Mouse (Mus musculus) kidney, postnatal 36 days (tissue): ENCODE measurements around the gene Pcdh18.

Experiments
- DNase-seq, 2 experiments: peaks; one replicate each; pipeline ENCODE4 v3.0.0; 2021 to 2022; ENCODE audit warnings: mixed read lengths in 2 of 2

Pcdh18 gene

DNA sequence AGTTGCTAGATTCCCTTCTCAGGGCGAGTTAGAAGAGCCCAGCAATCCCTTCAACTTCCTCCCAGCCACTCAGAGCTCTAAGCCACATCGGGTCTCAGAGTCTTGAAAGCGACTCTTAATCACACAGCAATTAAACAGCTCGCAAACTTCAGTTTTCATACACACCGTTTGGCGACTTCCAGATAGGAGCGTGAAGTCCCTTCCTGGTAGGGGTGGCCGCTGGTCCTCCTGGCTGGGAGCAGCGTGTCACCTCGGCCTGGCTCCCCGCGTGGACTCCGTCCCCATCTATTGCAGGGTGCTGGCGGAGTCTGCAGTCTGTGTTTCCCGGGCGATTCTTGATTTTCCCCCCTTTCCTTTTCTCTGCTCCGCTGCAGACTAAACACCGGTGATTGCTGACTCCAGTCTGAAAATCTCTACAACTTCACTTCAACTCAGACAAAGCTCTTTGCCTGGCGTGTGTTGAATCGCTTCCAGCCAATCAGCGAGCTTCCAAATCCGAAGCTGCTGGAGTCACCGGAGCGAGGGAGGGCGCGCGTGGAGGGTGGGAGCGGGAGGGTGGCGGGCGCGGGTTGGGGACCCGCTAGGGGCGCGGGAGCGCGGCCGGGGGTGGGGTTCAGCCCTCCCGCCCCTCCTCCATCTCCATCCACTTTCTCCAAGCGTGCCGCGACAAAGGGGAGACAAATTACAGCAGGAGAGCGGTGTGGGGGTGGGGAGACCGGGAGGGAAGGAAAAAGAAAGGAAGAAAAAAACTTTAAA is at the start of gene Pcdh18:
TSS of gene Pcdh18 (minus strand) at position 456 of the 756 bp plus-strand sequence.
- peak; percentile 70 to 79 for DNase-seq

DNA sequence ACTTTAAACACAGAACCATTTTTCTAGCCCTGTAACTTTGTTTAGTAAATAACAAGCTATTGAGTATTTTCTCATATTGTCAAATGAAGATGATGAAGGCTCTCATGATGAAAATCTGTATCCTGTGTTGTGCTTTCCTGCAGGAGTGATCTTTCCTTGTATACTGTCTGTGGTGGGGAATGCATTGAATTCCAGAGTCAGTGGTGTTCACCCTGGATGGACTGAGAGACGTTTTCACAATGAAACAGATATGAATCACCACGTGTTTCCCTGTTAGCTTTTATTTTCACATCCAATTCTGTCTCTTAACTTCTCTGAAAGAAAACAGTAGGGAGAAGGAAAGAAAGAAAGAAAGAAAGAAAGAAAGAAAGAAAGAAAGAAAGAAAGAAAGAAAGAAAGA is 49.7 kb upstream of the Pcdh18 start:
- no peak for DNase-seq

DNA sequence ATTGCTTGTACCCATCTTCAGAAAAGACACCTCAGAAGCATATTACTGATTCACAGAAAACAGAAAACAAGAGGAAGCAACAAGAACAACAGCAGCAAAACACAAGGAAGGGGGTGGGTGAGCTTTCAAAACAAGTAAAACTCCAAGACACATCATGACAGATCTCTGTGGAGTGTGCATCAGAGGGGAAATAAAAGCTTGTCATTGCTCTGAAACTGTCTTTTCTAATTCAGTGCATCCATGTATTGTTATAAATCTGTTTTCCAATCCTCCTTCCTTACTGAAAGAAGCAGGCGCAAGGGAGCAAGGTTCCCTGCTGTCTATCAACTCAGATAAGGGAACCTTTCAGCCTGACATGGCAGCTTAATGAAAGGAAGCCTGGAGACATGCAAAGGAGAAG is 48.4 kb upstream of the Pcdh18 start:
- no peak for DNase-seq

DNA sequence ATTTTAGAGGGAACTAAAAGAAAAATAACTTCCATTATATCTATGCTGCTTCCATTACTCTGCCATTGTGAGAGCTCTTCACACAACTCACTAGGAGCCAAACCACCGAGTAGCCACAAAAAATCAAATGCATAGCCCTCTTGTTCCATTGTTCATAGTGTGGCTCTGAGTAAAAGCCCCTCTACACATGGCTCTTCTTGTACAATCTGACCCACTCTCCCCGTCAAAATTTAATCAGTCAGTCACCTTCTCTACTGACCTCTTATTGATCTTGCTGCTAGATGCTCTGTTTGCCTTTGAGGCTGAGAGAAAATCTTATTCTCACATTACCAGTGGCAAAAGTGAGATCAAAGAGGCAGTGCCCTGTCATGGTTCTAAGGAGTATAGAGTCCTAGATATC is 31.2 kb upstream of the Pcdh18 start:
- DNase-seq, result no peak

DNA sequence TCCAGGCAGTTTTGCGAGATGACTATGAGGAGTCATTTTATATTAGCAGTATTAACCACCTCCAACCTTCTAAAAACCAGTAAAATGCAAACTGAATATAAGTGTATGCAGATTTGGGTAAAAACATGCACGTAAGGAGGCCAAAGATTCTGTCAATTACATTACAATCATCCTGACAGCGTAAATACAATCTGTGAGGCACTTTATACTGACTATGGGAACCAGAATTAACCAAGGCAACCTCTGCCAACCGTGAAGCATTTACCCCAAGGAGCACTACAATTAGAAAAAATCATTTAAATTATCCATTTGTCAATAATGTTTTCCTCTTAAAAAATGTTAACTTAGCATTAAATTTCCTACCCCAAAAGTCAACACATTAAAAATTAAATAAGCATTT is 30.6 kb upstream of the Pcdh18 start:
- no peak for DNase-seq

DNA sequence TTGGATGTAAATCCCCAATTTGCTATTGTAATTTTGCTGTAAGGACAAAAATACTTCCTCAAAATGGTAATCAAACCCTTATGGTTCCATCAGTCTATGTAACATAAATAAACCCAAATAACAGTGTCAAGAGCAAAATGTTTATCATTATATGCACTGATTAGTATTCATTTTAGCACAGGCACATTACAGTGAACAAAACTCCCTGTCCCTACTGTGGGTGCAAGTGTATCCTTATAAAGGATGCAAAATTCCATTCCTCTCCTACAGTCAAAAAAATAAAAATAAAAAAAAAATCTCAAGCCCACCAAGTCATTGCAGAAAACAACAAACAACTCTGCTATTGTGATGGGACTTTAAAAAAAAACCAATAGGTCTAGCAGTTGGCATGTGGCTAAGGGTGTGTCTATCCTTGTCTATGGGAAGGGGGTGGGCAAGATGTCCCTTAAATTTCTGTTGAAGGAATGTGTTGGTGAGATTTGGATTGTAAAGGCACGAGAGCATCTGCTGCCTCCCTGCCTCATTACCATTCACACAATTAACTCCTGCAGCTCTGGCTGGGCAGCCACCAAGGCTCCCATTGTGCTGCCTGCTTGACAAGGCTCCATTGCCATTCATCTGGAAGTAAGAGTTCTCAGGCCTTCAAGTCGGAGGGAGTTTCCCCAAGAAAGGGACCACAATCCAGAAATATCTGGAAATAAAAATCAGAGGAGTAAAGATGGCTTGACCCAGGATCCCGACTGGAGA is 12.0 kb upstream of the Pcdh18 start:
- no peak for DNase-seq

DNA sequence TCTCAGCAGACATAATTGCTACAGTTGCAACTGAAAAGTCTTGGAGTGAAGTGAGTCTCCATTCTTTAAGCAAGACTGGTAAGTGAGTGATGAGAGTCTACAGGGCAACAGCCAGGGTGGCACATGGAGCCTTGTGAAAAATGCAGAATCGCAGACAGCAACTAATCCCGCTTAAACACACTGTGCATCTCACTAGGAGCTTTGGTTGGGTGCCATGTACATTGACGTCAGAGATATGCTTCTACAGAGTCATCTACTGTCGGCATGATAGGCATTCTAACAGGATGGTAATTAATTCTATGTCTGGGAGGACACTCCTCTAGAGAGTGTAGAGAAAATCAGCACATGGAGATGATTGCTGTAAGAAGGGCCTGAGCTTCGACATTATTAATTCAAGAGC is 5.6 kb upstream of the Pcdh18 start:
- DNase-seq, result no peak

DNA sequence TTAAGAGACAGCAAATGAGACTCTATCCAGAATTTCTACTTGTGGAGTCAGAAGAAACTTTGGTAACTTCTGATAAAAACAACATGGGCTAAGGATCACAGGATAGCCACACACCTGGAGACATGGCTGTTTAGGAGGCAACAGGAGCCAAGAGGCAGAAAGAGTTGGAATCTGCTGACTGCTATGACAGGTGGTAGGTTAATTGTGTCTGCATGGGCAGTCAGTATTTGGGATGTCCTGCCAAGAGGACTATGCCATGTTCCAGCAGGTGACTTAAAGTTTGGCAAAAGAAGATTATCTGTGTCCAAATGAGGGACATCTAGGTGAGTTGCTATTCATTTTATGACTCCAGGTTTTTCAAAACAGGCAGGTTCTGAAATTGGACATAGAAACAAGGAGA is 4.8 kb upstream of the Pcdh18 start:
- DNase-seq, result no peak

DNA sequence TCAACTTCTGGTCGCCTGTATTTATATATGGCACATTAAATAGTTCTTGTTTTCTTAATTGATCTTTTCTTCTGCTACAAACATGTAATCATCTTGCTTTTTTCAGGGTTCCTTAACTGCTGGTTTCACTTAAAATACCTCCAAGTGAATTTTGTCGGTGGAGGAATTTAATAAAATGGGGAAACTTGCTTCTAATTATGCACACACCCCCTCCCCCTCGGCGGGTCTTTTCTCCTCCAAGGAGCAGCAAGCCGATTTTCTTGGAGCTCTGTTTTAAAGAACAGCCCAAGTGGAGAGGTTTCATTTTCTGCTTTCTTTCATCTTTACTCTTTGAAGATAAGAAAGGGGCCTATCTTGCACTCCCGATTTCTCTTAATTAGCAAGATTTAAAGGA is 498 bp upstream of the Pcdh18 start:
- DNase-seq, result no peak

DNA sequence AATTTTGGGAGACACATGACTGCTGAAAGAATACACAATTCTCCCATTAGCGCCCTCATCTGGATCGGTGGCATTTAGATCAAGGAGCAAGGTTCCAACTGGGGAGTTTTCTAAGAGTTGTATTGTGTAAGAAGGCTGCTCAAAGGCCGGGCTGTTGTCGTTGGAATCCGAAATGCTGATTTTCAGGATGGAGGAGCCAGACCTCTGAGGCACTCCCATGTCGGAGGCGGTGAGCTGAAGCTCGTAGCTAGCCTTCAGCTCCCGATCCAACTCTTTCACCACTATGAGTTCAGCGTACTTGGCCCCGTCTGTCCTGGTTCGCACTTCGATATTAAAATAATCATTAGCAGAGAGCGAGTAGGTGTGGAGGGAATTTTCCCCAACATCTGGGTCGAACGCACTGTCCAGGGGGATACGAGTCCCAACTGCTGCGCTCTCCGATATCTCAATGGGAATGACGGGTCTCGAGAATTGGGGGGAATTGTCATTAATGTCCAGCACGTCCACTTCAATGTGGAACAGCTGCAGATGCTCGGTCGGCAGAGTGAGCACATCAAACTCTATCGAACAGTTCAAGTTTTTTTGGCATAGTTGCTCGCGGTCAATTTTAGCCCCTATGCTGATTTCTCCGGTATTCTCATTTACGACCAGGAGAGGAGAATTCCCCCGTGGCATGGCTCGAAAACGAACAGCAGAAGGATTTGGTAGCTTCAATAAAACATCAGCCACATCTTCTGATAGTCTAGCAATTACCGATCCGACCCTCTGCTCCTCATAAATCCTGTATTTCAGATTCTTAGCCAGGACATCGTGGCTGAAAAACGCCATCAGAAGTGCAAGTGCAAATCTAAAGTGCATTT is 909 bp downstream of the Pcdh18 start:
- peak; percentile 36 to 40 for DNase-seq

DNA sequence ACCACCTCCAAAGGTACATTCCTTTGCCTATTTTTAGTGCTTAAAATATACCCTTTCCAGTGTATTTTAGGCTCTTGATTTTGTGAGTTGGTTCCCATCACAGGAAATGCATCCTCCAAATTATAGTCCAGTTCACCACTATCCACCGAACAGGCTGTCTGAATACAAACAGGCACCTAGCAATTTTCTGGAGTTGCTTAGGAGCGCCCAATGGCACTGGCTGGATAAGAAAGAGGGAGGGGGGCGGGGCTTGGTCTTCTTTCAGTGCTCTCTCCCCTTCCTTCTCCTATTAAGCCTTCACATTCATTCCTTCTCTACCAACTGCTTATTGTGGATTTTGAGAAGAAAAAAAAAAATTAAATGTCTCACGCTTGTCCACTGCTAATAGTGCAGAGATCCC is 4.4 kb downstream of the Pcdh18 start:
- DNase-seq, result no peak

DNA sequence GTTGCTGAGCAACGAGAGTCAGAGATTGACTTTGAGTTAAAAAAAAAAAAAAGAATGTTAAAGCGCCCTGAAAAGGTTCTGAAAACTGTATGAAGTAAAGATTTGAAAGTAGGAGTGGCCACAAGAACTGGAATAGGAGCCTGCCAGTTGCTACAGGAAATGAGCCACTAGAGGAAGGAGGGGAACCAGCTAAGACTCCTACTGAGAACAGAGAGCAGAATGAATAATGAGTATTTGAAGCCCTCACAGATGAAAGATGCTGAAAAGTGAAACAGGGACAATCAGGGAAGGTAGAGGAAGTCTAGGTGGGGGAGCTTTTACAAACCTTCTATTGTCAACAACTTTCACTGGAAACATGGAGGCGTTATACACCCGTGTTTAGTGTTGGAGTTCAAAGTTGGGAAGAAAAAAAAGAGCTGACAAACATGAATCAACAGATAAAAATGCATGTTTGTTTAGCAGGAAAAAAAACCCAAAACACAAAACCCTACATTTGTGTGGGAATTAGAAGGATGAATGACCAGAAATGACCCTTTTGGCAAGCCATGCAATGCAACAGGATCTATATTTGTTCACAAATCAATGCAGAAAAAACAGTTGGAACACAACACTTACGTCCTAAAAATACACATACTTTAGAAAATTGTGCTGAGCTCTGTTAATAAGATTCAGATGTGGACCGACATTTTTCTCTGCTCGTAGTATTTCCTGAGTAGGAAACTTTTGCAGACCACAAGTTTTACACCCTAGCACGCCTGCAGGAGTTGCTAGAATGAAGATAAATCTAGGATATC is 7.4 kb downstream of the Pcdh18 start:
- no peak for DNase-seq

DNA sequence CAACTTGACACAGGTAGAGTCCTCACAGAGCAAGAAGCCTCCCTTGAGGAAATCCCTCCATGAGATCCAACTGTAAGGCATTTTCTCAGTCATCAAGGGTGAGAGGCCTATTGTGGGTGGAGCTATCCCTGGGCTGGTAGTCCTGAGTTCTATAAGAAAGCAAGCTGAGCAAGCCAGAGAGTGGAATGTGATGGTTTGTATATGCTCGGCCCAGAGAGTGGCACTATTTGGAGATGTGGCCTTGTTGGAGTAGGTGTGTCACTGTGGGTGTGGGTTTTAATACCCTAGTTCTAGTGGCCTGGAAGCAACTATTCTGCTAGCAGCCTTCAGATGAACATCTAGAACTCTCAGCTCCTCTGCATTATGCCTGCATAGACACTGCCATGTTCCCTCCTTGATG is 9.1 kb downstream of the Pcdh18 start:
- DNase-seq, result no peak

DNA sequence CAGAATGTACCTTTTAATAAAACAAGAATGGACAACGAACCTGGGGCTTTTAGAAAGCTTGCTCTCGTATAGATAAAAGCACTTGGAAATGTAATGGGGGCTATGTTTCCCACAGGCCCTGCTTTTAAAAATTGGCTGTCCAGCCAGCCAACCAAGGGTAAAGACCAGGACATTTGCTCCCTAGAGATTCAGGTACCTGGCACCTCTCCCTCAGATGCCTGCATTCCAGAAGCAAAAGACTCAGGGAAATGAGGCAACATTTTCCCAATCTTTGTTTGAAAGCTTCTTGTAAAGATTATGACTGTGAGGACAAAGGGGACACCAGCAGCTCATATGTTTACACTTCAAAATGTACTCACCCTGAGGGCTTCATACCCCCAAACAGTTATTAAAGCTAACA is 18.1 kb downstream of the Pcdh18 start:
- peak; percentile 30 to 41 for DNase-seq

DNA sequence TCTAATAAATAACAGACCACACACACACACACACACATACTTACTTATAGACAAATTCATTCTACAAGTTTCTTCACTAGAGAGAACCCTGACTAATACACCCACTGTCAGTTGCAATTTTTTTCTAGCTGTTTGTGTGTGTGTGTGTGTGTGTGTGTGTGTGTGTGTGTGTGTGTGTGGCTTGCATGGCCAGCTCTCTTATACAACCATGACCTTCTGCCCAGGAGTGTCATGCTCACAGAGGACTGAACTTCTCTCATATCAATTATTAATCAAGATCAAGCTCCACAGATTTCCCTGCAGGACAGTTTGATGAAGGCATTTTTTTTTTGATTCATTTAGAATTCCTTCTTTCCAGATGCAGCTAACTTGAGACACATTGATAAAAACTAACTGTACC is 18.6 kb downstream of the Pcdh18 start:
- peak; percentile 53 to 62 for DNase-seq

DNA sequence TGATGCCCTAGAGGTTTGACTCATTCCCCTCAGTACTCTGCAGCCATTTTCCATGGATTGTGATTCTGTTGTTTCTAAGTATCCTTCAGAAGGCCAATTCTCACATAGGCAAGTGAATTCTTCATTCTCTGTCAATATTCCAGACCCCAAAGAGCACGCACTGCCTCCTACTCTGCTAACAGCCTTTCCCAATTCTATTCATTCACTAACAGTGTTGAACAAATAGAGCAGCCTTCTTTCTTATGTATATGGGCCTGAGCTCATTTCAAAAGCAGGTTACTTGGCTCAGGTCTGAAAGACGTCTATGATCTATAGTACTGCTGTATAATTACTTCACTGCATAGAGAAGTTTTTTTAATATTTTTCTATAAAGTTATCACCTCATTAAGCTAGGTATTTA is 50.6 kb downstream of the Pcdh18 start:
- DNase-seq, result no peak

DNA sequence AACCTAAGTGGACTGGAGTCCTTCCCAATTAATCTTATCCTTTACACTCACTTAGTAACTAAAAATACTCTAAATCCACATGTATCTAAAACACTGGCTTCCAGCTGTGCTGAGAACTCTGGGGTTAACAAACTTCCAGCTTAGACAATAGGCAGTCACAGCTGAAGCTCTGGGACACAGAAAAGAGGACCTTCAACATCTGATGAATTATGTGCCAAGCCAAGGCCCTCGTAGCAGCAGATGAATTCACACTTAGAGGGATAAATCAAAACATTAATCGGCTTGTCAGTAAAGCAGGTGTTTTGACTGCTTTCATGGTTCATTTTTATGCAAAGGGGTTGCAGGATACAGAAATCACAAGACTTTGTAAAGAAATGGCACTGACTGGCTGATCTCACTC is 57.2 kb downstream of the Pcdh18 start:
- no peak for DNase-seq
